Mouse (Mus musculus): ENCODE data around the gene Gm17631.

GRCm38 (mm10) chr6:129817731-129818130 lies 44.7 kb upstream of the Gm17631 start:
- TF ChIP-seq POLR2A (IDR thresholded peaks at IDR 0.05; ENCODE audit: borderline replicate concordance, extremely low read depth, low read depth, low read length), result no peak
- TF ChIP-seq CTCF (IDR thresholded peaks at IDR 0.05; ENCODE audit: insufficient read depth, low read length), result no peak

Data from lung, adult 2 months (tissue).